Mouse (Mus musculus) brain, embryonic 14.5 days (tissue): ENCODE results near the gene Chpt1.

Source experiments
- CTCF ChIP-seq: fragments of 200-500 bp; IDR thresholded peaks from 2 replicates; pipeline ENCODE4 v1.5.1; 2012; ENCODE audit warnings: inconsistent platforms, mild to moderate bottlenecking, moderate library complexity, borderline replicate concordance; ENCODE audit not compliant: insufficient read depth, insufficient read length; ENCODE audit errors: extremely low read depth
- POLR2A ChIP-seq: fragments of 200-500 bp; IDR thresholded peaks from 2 replicates; pipeline ENCODE4 v1.6.1; 2012; ENCODE audit warnings: mild to moderate bottlenecking, inconsistent platforms, borderline replicate concordance; ENCODE audit not compliant: poor library complexity, insufficient read depth, insufficient read length, severe bottlenecking; ENCODE audit errors: extremely low read depth

GRCm38 (mm10) chr10:88417686-88418085, 86.2 kb downstream of the Chpt1 start:
- no peak for TF ChIP-seq POLR2A
- TF ChIP-seq CTCF: no peak
